Mouse (Mus musculus): ENCODE measurements around the gene Madcam1. TPM values are rescaled to one million over a fixed set of nuclear protein-coding genes. Genes with fewer than 3 reads are reported as not detected.

Gene Madcam1
- polyA plus RNA-seq, 1 experiment from 2014 or later, result 2.7 TPM

- H3K27ac ChIP-seq, result no peak overlapping the region
- H3K4me2 ChIP-seq, result peak overlapping the region; percentile 95
- no peaks in the 10 kb centered on the region for H3K36me3 ChIP-seq
- H3K27me3 ChIP-seq, result peaks cover 70% of the 10 kb centered on the region
- 0 out of 2 replicates have a peak, but pooled peaks have one; percentile 3 for ATAC-seq (replicated peaks; ENCODE audit: low FRiP score)
- WGBS, result 4% methylated on average over 43 of the region's 43 CpGs
- no peaks in the 10 kb centered on the region for H3K9me3 ChIP-seq (replicated peaks)
- H3K4me1 ChIP-seq, result peaks cover 19% of the 10 kb centered on the region
- H3K9ac ChIP-seq, result no peak overlapping the region
- H3K4me3 ChIP-seq (replicated peaks), result peak overlapping the region; percentile 59
These were observed 53.4 kb downstream of the Madcam1 start for GRCm38 (mm10) chr10:79717640-79718357.

Other genes starting within 250 kb of the Madcam1 start
- not detected in 2 replicates for gene Vmn2r83, start 195.8 kb upstream of the Madcam1 start, polyA plus RNA-seq (2015; fragmentation: Nextera tagmentation; extraction: Ambion mirVana)
- gene Plpp2, start 130.8 kb upstream of the Madcam1 start, polyA plus RNA-seq (2015; fragmentation: Nextera tagmentation; extraction: Ambion mirVana), result 42.0 and 45.7 TPM in 2 replicates
- 48.6 and 53.6 TPM in 2 replicates for gene Mier2, start 109.4 kb upstream of the Madcam1 start, polyA plus RNA-seq (2015; fragmentation: Nextera tagmentation; extraction: Ambion mirVana)
- gene Theg, start 77.2 kb upstream of the Madcam1 start, polyA plus RNA-seq (2015; fragmentation: Nextera tagmentation; extraction: Ambion mirVana), result not detected in 2 replicates
- gene C2cd4c, start 50.5 kb upstream of the Madcam1 start, polyA plus RNA-seq (2015; fragmentation: Nextera tagmentation; extraction: Ambion mirVana), result 0.05 TPM in 1 of 2 replicates, not detected in the other
- 10.4 and 12.2 TPM in 2 replicates for gene Shc2, start 26.6 kb upstream of the Madcam1 start, polyA plus RNA-seq (2015; fragmentation: Nextera tagmentation; extraction: Ambion mirVana)
- not detected in 2 replicates for gene Odf3l2, start 18.8 kb upstream of the Madcam1 start, polyA plus RNA-seq (2015; fragmentation: Nextera tagmentation; extraction: Ambion mirVana)
- 71.2 and 81.4 TPM in 2 replicates for gene Tpgs1, start 4.8 kb downstream of the Madcam1 start, polyA plus RNA-seq (2015; fragmentation: Nextera tagmentation; extraction: Ambion mirVana)
- gene Cdc34, start 17.6 kb downstream of the Madcam1 start, polyA plus RNA-seq (2015; fragmentation: Nextera tagmentation; extraction: Ambion mirVana), result 88.4 and 100 TPM in 2 replicates
- gene Gzmm, start 24.5 kb downstream of the Madcam1 start, polyA plus RNA-seq (2015; fragmentation: Nextera tagmentation; extraction: Ambion mirVana), result 0.50 and 0.95 TPM in 2 replicates
- 913 and 925 TPM in 2 replicates for gene Bsg, start 39.9 kb downstream of the Madcam1 start, polyA plus RNA-seq (2015; fragmentation: Nextera tagmentation; extraction: Ambion mirVana)
- 0.05 and 0.19 TPM in 2 replicates for gene Hcn2, start 52.1 kb downstream of the Madcam1 start, polyA plus RNA-seq (2015; fragmentation: Nextera tagmentation; extraction: Ambion mirVana)
- gene Polrmt, start 82.0 kb downstream of the Madcam1 start, polyA plus RNA-seq (2015; fragmentation: Nextera tagmentation; extraction: Ambion mirVana), result 43.7 and 54.4 TPM in 2 replicates
- gene Fgf22, start 90.5 kb downstream of the Madcam1 start, polyA plus RNA-seq (2015; fragmentation: Nextera tagmentation; extraction: Ambion mirVana), result 0.12 and 0.14 TPM in 2 replicates
- 88.5 and 102 TPM in 2 replicates for gene Rnf126, start 102.4 kb downstream of the Madcam1 start, polyA plus RNA-seq (2015; fragmentation: Nextera tagmentation; extraction: Ambion mirVana)
- 15.3 and 15.6 TPM in 2 replicates for gene Fstl3, start 112.7 kb downstream of the Madcam1 start, polyA plus RNA-seq (2015; fragmentation: Nextera tagmentation; extraction: Ambion mirVana)
- 0.29 TPM in 1 of 2 replicates, not detected in the other for gene Prss57, start 126.4 kb downstream of the Madcam1 start, polyA plus RNA-seq (2015; fragmentation: Nextera tagmentation; extraction: Ambion mirVana)
- 144 and 158 TPM in 2 replicates for gene Palm, start 129.0 kb downstream of the Madcam1 start, polyA plus RNA-seq (2015; fragmentation: Nextera tagmentation; extraction: Ambion mirVana)
- gene Misp, start 156.4 kb downstream of the Madcam1 start, polyA plus RNA-seq (2015; fragmentation: Nextera tagmentation; extraction: Ambion mirVana), result 14.9 and 15.2 TPM in 2 replicates
- 398 and 438 TPM in 2 replicates for gene Ptbp1, start 189.9 kb downstream of the Madcam1 start, polyA plus RNA-seq (2015; fragmentation: Nextera tagmentation; extraction: Ambion mirVana)
- gene Prtn3, start 209.9 kb downstream of the Madcam1 start, polyA plus RNA-seq (2015; fragmentation: Nextera tagmentation; extraction: Ambion mirVana), result 7.4 and 8.3 TPM in 2 replicates
- gene Plppr3, start 210.1 kb downstream of the Madcam1 start, polyA plus RNA-seq (2015; fragmentation: Nextera tagmentation; extraction: Ambion mirVana), result 62.1 and 74.5 TPM in 2 replicates
- gene Elane, start 221.7 kb downstream of the Madcam1 start, polyA plus RNA-seq (2015; fragmentation: Nextera tagmentation; extraction: Ambion mirVana), result 2.6 and 3.4 TPM in 2 replicates
- not detected in 2 replicates for gene Cfd, start 226.3 kb downstream of the Madcam1 start, polyA plus RNA-seq (2015; fragmentation: Nextera tagmentation; extraction: Ambion mirVana)
- 59.6 and 70.7 TPM in 2 replicates for gene Med16, start 244.4 kb downstream of the Madcam1 start, polyA plus RNA-seq (2015; fragmentation: Nextera tagmentation; extraction: Ambion mirVana)
- gene Gm26602, start 246.3 kb downstream of the Madcam1 start, polyA plus RNA-seq (2015; fragmentation: Nextera tagmentation; extraction: Ambion mirVana), result 0.96 and 14.1 TPM in 2 replicates

Data from kidney, embryonic 15.5 days (tissue).